8 mouse cellular contexts compared by ENCODE assay signal in genomic region chr6:87101955-87102353, GRCm38 (mm10). TPM values are rescaled to one million over a fixed set of nuclear protein-coding genes. Genes with fewer than 3 reads are reported as not detected.
DNase-seq lines count a peak whose midpoint lies in the region; ATAC-seq and TF ChIP-seq lines count a peak whose summit lies in the region.

No protein-coding gene starts in this region.

- no peak for TF ChIP-seq EP300 in lung, postnatal 0 days (IDR thresholded peaks at IDR 0.05)

- ATAC-seq in kidney, embryonic 16.5 days (ENCODE audit: low FRiP score, low TSS enrichment), result peak; percentile 58
- ATAC-seq in heart, embryonic 16.5 days (replicated peaks; ENCODE audit: extremely low read depth, insufficient read depth, low FRiP score), result peak; percentile 49
- ATAC-seq in lung, postnatal 0 days, result no peak

- no peaks in the 10 kb centered on the region for H3K9me3 ChIP-seq in kidney, embryonic 16.5 days (ENCODE audit: low read length)
- no peaks in the 10 kb centered on the region for H3K9me3 ChIP-seq in embryonic facial prominence, embryonic 10.5 days
- no peaks in the 10 kb centered on the region for H3K9me3 ChIP-seq in heart, embryonic 16.5 days (replicated peaks; ENCODE audit: control insufficient read depth, low read length)
- H3K9me3 ChIP-seq in lung, postnatal 0 days (ENCODE audit: low read length), result no peaks in the 10 kb centered on the region

- no peak for DNase-seq in kidney, adult 8-10 months
- DNase-seq in embryonic facial prominence, embryonic 10.5 days (ENCODE audit: low spot score), result no peak
- DNase-seq in lung, postnatal 0 days (ENCODE audit: low spot score), result peak; percentile 8
- DNase-seq in natural killer cell, adult 2 months (ENCODE audit: low spot score in 2 of 2), result no peak
- no peak for DNase-seq in B cell, adult 2 months
- no peak for DNase-seq in spleen, postnatal 36 days (ENCODE audit: low spot score in 2 of 2)

- WGBS in kidney, embryonic 16.5 days, result 12% methylated on average over 4 of the region's 4 CpGs
- WGBS in embryonic facial prominence, embryonic 10.5 days, result 36% methylated on average over 4 of the region's 4 CpGs
- 12% methylated on average over 4 of the region's 4 CpGs for WGBS in heart, embryonic 16.5 days
- 18% methylated on average over 4 of the region's 4 CpGs for WGBS in lung, postnatal 0 days

- H3K4me3 ChIP-seq in kidney, embryonic 16.5 days (ENCODE audit: low read length), result no peak overlapping the region
- no peak overlapping the region for H3K4me3 ChIP-seq in embryonic facial prominence, embryonic 10.5 days
- H3K4me3 ChIP-seq in heart, embryonic 16.5 days (ENCODE audit: low read length), result no peak overlapping the region
- H3K4me3 ChIP-seq in lung, postnatal 0 days (ENCODE audit: low read depth, low read length), result no peak overlapping the region

- no peaks in the 10 kb centered on the region for H3K36me3 ChIP-seq in kidney, embryonic 16.5 days (ENCODE audit: insufficient read depth, low read length)
- no peaks in the 10 kb centered on the region for H3K36me3 ChIP-seq in embryonic facial prominence, embryonic 10.5 days (replicated peaks)
- H3K36me3 ChIP-seq in heart, embryonic 16.5 days (ENCODE audit: control insufficient read depth, insufficient read depth), result no peaks in the 10 kb centered on the region
- H3K36me3 ChIP-seq in lung, postnatal 0 days (ENCODE audit: insufficient read depth, low read length), result no peaks in the 10 kb centered on the region

- no peak overlapping the region for H3K4me2 ChIP-seq in kidney, embryonic 16.5 days (replicated peaks; ENCODE audit: low read depth, low read length)
- no peak overlapping the region for H3K4me2 ChIP-seq in heart, embryonic 16.5 days (ENCODE audit: low read depth, low read length)
- no peak overlapping the region for H3K4me2 ChIP-seq in lung, postnatal 0 days (replicated peaks; ENCODE audit: low read depth, low read length)

- H3K27me3 ChIP-seq in kidney, embryonic 16.5 days (ENCODE audit: insufficient read depth, low read length), result peaks cover 2% of the 10 kb centered on the region; the same call in 1 of the 2 replicates
- H3K27me3 ChIP-seq in embryonic facial prominence, embryonic 10.5 days (replicated peaks; ENCODE audit: low read depth, poor library complexity, severe bottlenecking), result no peaks in the 10 kb centered on the region
- H3K27me3 ChIP-seq in heart, embryonic 16.5 days (ENCODE audit: control insufficient read depth, insufficient read depth, low read length), result no peaks in the 10 kb centered on the region
- H3K27me3 ChIP-seq in lung, postnatal 0 days (replicated peaks; ENCODE audit: insufficient read depth, low read length), result no peaks in the 10 kb centered on the region

- H3K9ac ChIP-seq in kidney, embryonic 16.5 days (replicated peaks; ENCODE audit: low read length), result no peak overlapping the region
- peak overlapping the region; percentile 34 for H3K9ac ChIP-seq in heart, embryonic 16.5 days (ENCODE audit: low read length)
- H3K9ac ChIP-seq in lung, postnatal 0 days (replicated peaks; ENCODE audit: low read depth), result no peak overlapping the region

- H3K4me1 ChIP-seq in kidney, embryonic 16.5 days (ENCODE audit: insufficient read depth, low read length), result peaks cover 20% of the 10 kb centered on the region
- H3K4me1 ChIP-seq in embryonic facial prominence, embryonic 10.5 days, result peaks cover 31% of the 10 kb centered on the region
- peaks cover 20% of the 10 kb centered on the region for H3K4me1 ChIP-seq in heart, embryonic 16.5 days (ENCODE audit: control insufficient read depth, insufficient read depth, low read length)
- peaks cover 13% of the 10 kb centered on the region for H3K4me1 ChIP-seq in lung, postnatal 0 days (ENCODE audit: insufficient read depth, low read depth, low read length)

- H3K27ac ChIP-seq in kidney, embryonic 16.5 days (ENCODE audit: low read length), result no peak overlapping the region
- peak overlapping the region; percentile 21; the same call in 1 of the 2 replicates for H3K27ac ChIP-seq in embryonic facial prominence, embryonic 10.5 days (replicated peaks)
- H3K27ac ChIP-seq in heart, embryonic 16.5 days (ENCODE audit: low read length), result peak overlapping the region; percentile 67
- H3K27ac ChIP-seq in lung, postnatal 0 days (ENCODE audit: low read length), result no peak overlapping the region

- no peak for TF ChIP-seq CTCF in lung, postnatal 0 days (IDR thresholded peaks at IDR 0.05)

RNA-seq across cellular contexts. Expression of gene D6Ertd527e, which starts 2.6 kb away (rescaled TPM):
- polyA plus RNA-seq in kidney, embryonic 16.5 days (2015; fragmentation: Nextera tagmentation; extraction: Ambion mirVana), result 0.26 and 0.39 TPM in 2 replicates
- 0.12 TPM in 1 of 2 replicates, not detected in the other for polyA plus RNA-seq in embryonic facial prominence, embryonic 10.5 days (2016; fragmentation: Nextera tagmentation; extraction: Ambion mirVana)
- polyA plus RNA-seq in heart, embryonic 16.5 days (2015; fragmentation: Nextera tagmentation; extraction: Ambion mirVana), result 0.12 and 0.21 TPM in 2 replicates
- polyA plus RNA-seq in lung, postnatal 0 days (2015; fragmentation: Nextera tagmentation; extraction: Ambion mirVana), result 0.30 and 0.33 TPM in 2 replicates

RNA-seq across cellular contexts. Expression of gene Gfpt1, which starts 59.3 kb away (rescaled TPM):
- 18.1 and 20.7 TPM in 2 replicates for polyA plus RNA-seq in kidney, embryonic 16.5 days (2015; fragmentation: Nextera tagmentation; extraction: Ambion mirVana)
- polyA plus RNA-seq in embryonic facial prominence, embryonic 10.5 days (2016; fragmentation: Nextera tagmentation; extraction: Ambion mirVana), result 17.0 and 17.5 TPM in 2 replicates
- 8.3 and 10.2 TPM in 2 replicates for polyA plus RNA-seq in heart, embryonic 16.5 days (2015; fragmentation: Nextera tagmentation; extraction: Ambion mirVana)
- polyA plus RNA-seq in lung, postnatal 0 days (2015; fragmentation: Nextera tagmentation; extraction: Ambion mirVana), result 10.8 and 11.5 TPM in 2 replicates

Comparison
In these comparisons a context has a peak if more than half of its experiments do, and no peak if none do; other contexts are left out.
1. H3K27ac ChIP-seq: peak in embryonic facial prominence, embryonic 10.5 days (single experiment) and heart, embryonic 16.5 days (single experiment); none in kidney, embryonic 16.5 days (single experiment) and lung, postnatal 0 days (single experiment).